Comparison of ENCODE assay signal across 8 mouse cellular contexts in genomic region chr4:106865415-106866110, GRCm38 (mm10). TPM values are rescaled to one million over a fixed set of nuclear protein-coding genes. Genes with fewer than 3 reads are reported as not detected.
DNase-seq lines count a peak whose midpoint lies in the region; ATAC-seq lines count a peak whose summit lies in the region.

No protein-coding gene starts in this region.

- peak overlapping the region; percentile 25; the same call in 1 of the 2 replicates for H3K4me2 ChIP-seq in forebrain, embryonic 13.5 days
- H3K4me2 ChIP-seq in limb, embryonic 12.5 days, result peak overlapping the region; percentile 42
- H3K4me2 ChIP-seq in stomach, embryonic 15.5 days, result no peak overlapping the region

- no peaks in the 10 kb centered on the region for H3K36me3 ChIP-seq in forebrain, embryonic 13.5 days (ENCODE audit: poor library complexity, severe bottlenecking)
- H3K36me3 ChIP-seq in limb, embryonic 12.5 days, result no peaks in the 10 kb centered on the region
- no peaks in the 10 kb centered on the region for H3K36me3 ChIP-seq in stomach, embryonic 15.5 days

- H3K9me3 ChIP-seq in forebrain, embryonic 13.5 days (replicated peaks), result no peaks in the 10 kb centered on the region
- H3K9me3 ChIP-seq in limb, embryonic 12.5 days, result no peaks in the 10 kb centered on the region
- H3K9me3 ChIP-seq in stomach, embryonic 15.5 days, result no peaks in the 10 kb centered on the region

- peak; percentile 50; the same call in 1 of the 2 replicates for ATAC-seq in forebrain, embryonic 13.5 days
- peak; percentile 90 for ATAC-seq in limb, embryonic 12.5 days (ENCODE audit: insufficient number of reproducible peaks, insufficient read depth, low FRiP score, low TSS enrichment, low read depth)
- no peak; the same call in 1 of the 2 replicates for ATAC-seq in stomach, embryonic 15.5 days (ENCODE audit: insufficient read depth, low FRiP score, low read depth)

- peak overlapping the region; percentile 31 for H3K9ac ChIP-seq in forebrain, embryonic 13.5 days
- peak overlapping the region; percentile 45; the same call in 1 of the 2 replicates for H3K9ac ChIP-seq in limb, embryonic 12.5 days (replicated peaks)
- H3K9ac ChIP-seq in stomach, embryonic 15.5 days, result no peak overlapping the region

- 6% methylated on average over 19 of the region's 19 CpGs for WGBS in forebrain, embryonic 13.5 days
- WGBS in limb, embryonic 12.5 days, result 3% methylated on average over 19 of the region's 19 CpGs
- 9% methylated on average over 19 of the region's 19 CpGs for WGBS in stomach, embryonic 15.5 days

- H3K4me1 ChIP-seq in forebrain, embryonic 13.5 days, result peaks cover 46% of the 10 kb centered on the region
- peaks cover 86% of the 10 kb centered on the region for H3K4me1 ChIP-seq in limb, embryonic 12.5 days (replicated peaks)
- peaks cover 54% of the 10 kb centered on the region for H3K4me1 ChIP-seq in stomach, embryonic 15.5 days

- H3K4me3 ChIP-seq in forebrain, embryonic 13.5 days, result no peak overlapping the region
- peak overlapping the region; percentile 12; the same call in 1 of the 2 replicates for H3K4me3 ChIP-seq in limb, embryonic 12.5 days (replicated peaks)
- no peak overlapping the region for H3K4me3 ChIP-seq in stomach, embryonic 15.5 days (replicated peaks)

- no peaks in the 10 kb centered on the region for H3K27me3 ChIP-seq in forebrain, embryonic 13.5 days
- no peaks in the 10 kb centered on the region for H3K27me3 ChIP-seq in limb, embryonic 12.5 days
- H3K27me3 ChIP-seq in stomach, embryonic 15.5 days (replicated peaks), result no peaks in the 10 kb centered on the region

- peak; percentile 42 to 59 for DNase-seq in right cerebral cortex, postnatal 10 days (ENCODE audit: low spot score in 2 of 2)
- no peak for DNase-seq in right cerebral cortex, postnatal 25 days
- DNase-seq in gastrocnemius, postnatal 10 days, result no peak
- no peak for DNase-seq in Muller cell, postnatal 12 days (ENCODE audit: inconsistent ontology term)
- no peak for DNase-seq in retina, postnatal 1 day

- H3K27ac ChIP-seq in forebrain, embryonic 13.5 days, result peak overlapping the region; percentile 70
- peak overlapping the region; percentile 98 for H3K27ac ChIP-seq in limb, embryonic 12.5 days
- peak overlapping the region; percentile 85 for H3K27ac ChIP-seq in stomach, embryonic 15.5 days

RNA-seq across cellular contexts. Expression of gene Ssbp3, which starts 44.9 kb away (rescaled TPM):
- 168 and 173 TPM in 2 replicates for polyA plus RNA-seq in forebrain, embryonic 13.5 days (2015; fragmentation: Nextera tagmentation; extraction: Ambion mirVana)
- 278 and 295 TPM in 2 replicates for polyA plus RNA-seq in limb, embryonic 12.5 days (2016; fragmentation: Nextera tagmentation; extraction: Ambion mirVana)
- 92.4 and 98.5 TPM in 2 replicates for polyA plus RNA-seq in stomach, embryonic 15.5 days (2015; fragmentation: Nextera tagmentation; extraction: Ambion mirVana)
- 10 to 100 TPM; 29.4 to 35.1 TPM for total RNA-seq in gastrocnemius, postnatal 10 days (2021)

Comparison
In these comparisons a context has a peak if more than half of its experiments do, and no peak if none do; other contexts are left out.
1. DNase-seq: peak in right cerebral cortex, postnatal 10 days (2 of 2); none in right cerebral cortex, postnatal 25 days (single experiment), gastrocnemius, postnatal 10 days (single experiment), Muller cell, postnatal 12 days (single experiment) and retina, postnatal 1 day (single experiment).
2. Peak in every context shown above with its lines, with median percentiles within 50 percentile points of each other: H3K27ac ChIP-seq.